Mouse (Mus musculus) left cerebral cortex, adult 2 months (tissue): ENCODE measurements around the gene Akt1. TPM values are rescaled to one million over a fixed set of nuclear protein-coding genes. Genes with fewer than 3 reads are reported as not detected.

ENCODE experiments used
- DNase-seq, 2 experiments: peaks; one replicate each; pipeline ENCODE4 v3.0.0; 2021 to 2022; ENCODE audit warnings: low spot score in 2 of 2, mixed read lengths in 1 of 2; ENCODE audit errors: extremely low spot score in 1 of 2
- H3K27ac ChIP-seq: fragments of 200-600 bp; 2 replicates; pipeline ENCODE4 v1.8.1; 2022
- H3K4me3 ChIP-seq: fragments of 200-600 bp; 2 replicates; pipeline ENCODE4 v1.8.1; 2022
- CTCF ChIP-seq: fragments of 200-600 bp; IDR thresholded peaks from 2 replicates; pipeline ENCODE4 v1.8.1; 2022; ENCODE audit warnings: antibody characterized with exemption, mild to moderate bottlenecking, moderate library complexity
- intact Hi-C: fragments of 180-260 bp; cut with DNase I; formaldehyde crosslinking; loops from one replicate; pipeline ENCODE4 v1.15.1; 2025
- microRNA-seq, 2 experiments: library from miRNA; unstranded; fragments of <30 nt; microRNA quantifications; one replicate each; pipeline ENCODE4 v1.2.0; 2021
- total RNA-seq, 2 experiments: library from RNA; stranded (reverse); gene quantifications; 2 replicates each; pipeline ENCODE4 v1.2.3; 2021

Akt1 gene
- total RNA-seq, 2 experiments from 2014 or later: 144 to 157 TPM

DNA sequence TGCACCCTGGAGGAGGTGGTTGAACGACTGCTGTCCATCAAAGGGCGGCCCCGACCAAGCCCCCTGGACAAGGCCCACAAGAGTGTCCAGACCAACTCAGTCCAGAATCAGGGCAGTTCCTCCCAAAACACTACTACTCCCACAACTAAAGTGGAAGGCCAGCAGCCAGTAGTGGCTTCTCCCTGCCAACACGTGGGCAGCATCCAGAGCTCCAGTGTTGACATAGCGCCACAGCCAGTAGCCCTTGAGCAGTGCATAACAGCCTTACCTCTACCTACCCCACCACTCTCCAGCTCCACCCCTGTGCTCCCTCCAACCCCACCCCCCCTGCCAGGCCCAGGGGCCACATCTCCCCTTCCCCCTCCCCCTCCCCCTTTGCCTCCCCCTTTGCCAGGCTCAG lies 70.7 kb downstream of the Akt1 start:
- Histone ChIP-seq H3K4me3 (no peak overlapping the region), H3K27ac (no peak overlapping the region)
- TF ChIP-seq CTCF: no peak
- intact Hi-C loops: no loop called here
- no peak for DNase-seq

Small RNA genes lying within 50 kb of the gene (microRNA-seq; reads per million reads assigned to microRNA genes)
- 0.48 to 2.2 reads per million in 2 experiments for gene Mir6939

Other genes with a start within 250 kb of the Akt1 start
- not detected for gene A530016L24Rik, start 185.4 kb downstream of the Akt1 start, total RNA-seq
- gene Tmem179, start 158.1 kb downstream of the Akt1 start, total RNA-seq: 100 to 1,000 TPM; 122 TPM
- gene Inf2, start 86.1 kb downstream of the Akt1 start, total RNA-seq: 100 to 1,000 TPM; 131 to 151 TPM
- 10 to 100 TPM; 16.2 to 16.5 TPM for gene Adssl1, start 54.8 kb downstream of the Akt1 start, total RNA-seq
- 10 to 100 TPM; 19.7 to 21.5 TPM for gene Siva1, start 30.2 kb downstream of the Akt1 start, total RNA-seq
- gene Zbtb42, start 3.9 kb upstream of the Akt1 start, total RNA-seq: 1 to 10 TPM; 1.1 to 1.2 TPM
- 100 to 1,000 TPM; 280 to 294 TPM for gene Cep170b, start 45.6 kb upstream of the Akt1 start, total RNA-seq
- 10 to 100 TPM in 1 of 2 experiments, 1 to 10 TPM in 1; 7.4 to 10.1 TPM for gene Pld4, start 85.8 kb upstream of the Akt1 start, total RNA-seq
- 1 to 10 TPM; 8.1 to 8.2 TPM for gene Ahnak2, start 127.8 kb upstream of the Akt1 start, total RNA-seq
- gene Clba1, start 134.1 kb upstream of the Akt1 start, total RNA-seq: 10 to 100 TPM; 15.7 to 18.6 TPM
- 10 to 100 TPM; 10.5 to 12.4 TPM for gene Cdca4, start 154.5 kb upstream of the Akt1 start, total RNA-seq
- under 1 TPM in 1 of 2 experiments, not detected in 1; 0.18 TPM for gene Gpr132, start 193.3 kb upstream of the Akt1 start, total RNA-seq